Mouse (Mus musculus) neural tube, embryonic 15.5 days (tissue): ENCODE data around the gene Galnt9. TPM values are rescaled to one million over a fixed set of nuclear protein-coding genes. Genes with fewer than 3 reads are reported as not detected.

ENCODE experiments used
- ATAC-seq: fragments of 200-750 bp; cut with Nextera tagmentation; 2 replicates; pipeline ENCODE4 v1.8.0; 2017; ENCODE audit warnings: mild to moderate bottlenecking, moderate TSS enrichment, moderate library complexity; ENCODE audit not compliant: low FRiP score
- H3K27ac ChIP-seq: fragments of 300-500 bp; sonication (generic); replicated peaks from 2 replicates; pipeline ENCODE4 v1.5.1; 2015; ENCODE audit warnings: mild to moderate bottlenecking, inconsistent platforms
- H3K27me3 ChIP-seq: fragments of 300-500 bp; sonication (generic); replicated peaks from 2 replicates; pipeline ENCODE4 v1.6.1; 2015; ENCODE audit warnings: inconsistent platforms
- H3K36me3 ChIP-seq: fragments of 300-500 bp; sonication (generic); 2 replicates; pipeline ENCODE4 v1.6.1; 2015; ENCODE audit warnings: inconsistent platforms
- H3K4me1 ChIP-seq: fragments of 300-500 bp; sonication (generic); 2 replicates; pipeline ENCODE4 v1.6.1; 2015; ENCODE audit warnings: inconsistent platforms
- H3K4me2 ChIP-seq: fragments of 300-500 bp; sonication (generic); 2 replicates; pipeline ENCODE4 v1.6.1; 2015; ENCODE audit warnings: inconsistent platforms, mild to moderate bottlenecking, moderate library complexity
- H3K4me3 ChIP-seq: fragments of 300-500 bp; sonication (generic); replicated peaks from 2 replicates; pipeline ENCODE4 v1.5.1; 2015; ENCODE audit warnings: mild to moderate bottlenecking, inconsistent platforms
- H3K9ac ChIP-seq: fragments of 300-500 bp; sonication (generic); replicated peaks from 2 replicates; pipeline ENCODE4 v1.6.1; 2015; ENCODE audit warnings: mild to moderate bottlenecking, inconsistent platforms
- H3K9me3 ChIP-seq: fragments of 300-500 bp; sonication (generic); replicated peaks from 2 replicates; pipeline ENCODE4 v1.6.1; 2016; ENCODE audit warnings: inconsistent platforms
- WGBS: fragments of 180-500 bp; shearing (Covaris S2); methylation state at CpG from one replicate; pipeline ENCODE4 v1.1.7; 2015; ENCODE audit warnings: mixed read lengths; 5-methylcytosine and 5-hydroxymethylcytosine counted together
- polyA plus RNA-seq: library from polyadenylated mRNA; unstranded; fragments of >200 nt; fragmentation: Nextera tagmentation; extraction: Ambion mirVana; gene quantifications from 2 replicates; pipeline ENCODE4 v1.2.1, GENCODE M21; 2015

The Galnt9 gene
- polyA plus RNA-seq, 1 experiment from 2014 or later: 23.3 TPM

- Histone ChIP-seq H3K27me3 (no peaks in the 10 kb centered on the region), H3K27ac (no peak overlapping the region), H3K36me3 (no peaks in the 10 kb centered on the region), H3K9me3 (no peaks in the 10 kb centered on the region), H3K9ac (no peak overlapping the region), H3K4me3 (no peak overlapping the region), H3K4me2 (no peak overlapping the region), H3K4me1 (0 out of 2 replicates have a peak, but pooled peaks cover 6% of the 10 kb centered on the region)
- WGBS: 88% methylated on average over 4 of the region's 4 CpGs
- no peak for ATAC-seq
These were observed 30.4 kb upstream of the Galnt9 start for GRCm38 (mm10) chr5:110513791-110514190.

- Histone ChIP-seq H3K4me1 (0 out of 2 replicates have a peak, but pooled peaks cover 6% of the 10 kb centered on the region), H3K4me3 (no peak overlapping the region), H3K9me3 (no peaks in the 10 kb centered on the region), H3K9ac (no peak overlapping the region), H3K27me3 (no peaks in the 10 kb centered on the region), H3K36me3 (no peaks in the 10 kb centered on the region), H3K27ac (no peak overlapping the region), H3K4me2 (no peak overlapping the region)
- WGBS: 88% methylated on average over 3 of the region's 3 CpGs
- no peak for ATAC-seq
These were observed 29.5 kb upstream of the Galnt9 start for GRCm38 (mm10) chr5:110514694-110515093.

GRCm38 (mm10) chr5:110516390-110516789, 27.8 kb upstream of the Galnt9 start:
- no peak overlapping the region for H3K4me3 ChIP-seq
- H3K4me1 ChIP-seq: 0 out of 2 replicates have a peak, but pooled peaks cover 6% of the 10 kb centered on the region
- H3K9me3 ChIP-seq: no peaks in the 10 kb centered on the region
- H3K36me3 ChIP-seq: no peaks in the 10 kb centered on the region
- no peak for ATAC-seq
- no peak overlapping the region for H3K27ac ChIP-seq
- H3K27me3 ChIP-seq: no peaks in the 10 kb centered on the region
- no peak overlapping the region for H3K9ac ChIP-seq
- 82% methylated on average over 4 of the region's 4 CpGs for WGBS
- no peak overlapping the region for H3K4me2 ChIP-seq

DNA sequence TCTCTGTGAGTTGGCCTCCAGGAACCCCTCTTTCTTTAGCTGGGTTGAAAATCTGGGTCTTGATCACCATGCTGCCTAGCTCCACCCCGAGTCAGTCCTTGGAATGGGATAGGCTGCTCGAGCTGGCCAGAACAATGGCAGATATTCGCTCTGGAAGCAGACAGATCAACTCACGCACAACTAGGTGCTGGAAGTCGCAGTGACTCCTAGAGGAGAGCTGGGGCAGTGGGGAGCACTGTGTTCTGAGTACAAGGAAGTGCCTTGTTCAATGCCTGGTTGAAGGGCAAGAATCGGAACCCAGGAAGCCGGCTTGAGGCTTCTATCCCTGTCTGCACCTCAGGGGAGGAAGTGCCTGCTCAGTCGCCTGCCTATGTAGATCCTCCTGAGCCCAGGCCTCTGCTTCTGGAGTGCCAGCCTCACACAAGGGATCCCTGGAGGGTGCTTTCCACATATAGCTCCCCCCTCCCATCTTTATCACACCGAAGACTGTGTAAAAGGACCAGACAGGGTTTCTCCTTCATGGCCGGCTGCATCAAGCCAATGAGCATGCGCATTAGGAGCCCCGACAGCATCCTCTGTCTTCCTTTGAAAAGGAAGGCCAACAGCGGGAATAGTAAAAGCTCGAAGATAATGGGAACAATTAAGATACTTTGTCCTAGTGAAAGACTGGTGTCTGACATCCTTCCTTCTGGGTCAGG, 25.9 kb upstream of the Galnt9 start:
- peak; percentile 41; the same call in 1 of the 2 replicates for ATAC-seq
- peak overlapping the region; percentile 25 for H3K4me2 ChIP-seq
- 24% methylated on average over 14 of the region's 14 CpGs for WGBS
- H3K4me1 ChIP-seq: 0 out of 2 replicates have a peak, but pooled peaks cover 6% of the 10 kb centered on the region
- H3K9ac ChIP-seq: no peak overlapping the region
- H3K36me3 ChIP-seq: no peaks in the 10 kb centered on the region
- peak overlapping the region; percentile 19; the same call in 1 of the 2 replicates for H3K27ac ChIP-seq
- H3K9me3 ChIP-seq: no peaks in the 10 kb centered on the region
- no peak overlapping the region for H3K4me3 ChIP-seq
- no peaks in the 10 kb centered on the region for H3K27me3 ChIP-seq

DNA sequence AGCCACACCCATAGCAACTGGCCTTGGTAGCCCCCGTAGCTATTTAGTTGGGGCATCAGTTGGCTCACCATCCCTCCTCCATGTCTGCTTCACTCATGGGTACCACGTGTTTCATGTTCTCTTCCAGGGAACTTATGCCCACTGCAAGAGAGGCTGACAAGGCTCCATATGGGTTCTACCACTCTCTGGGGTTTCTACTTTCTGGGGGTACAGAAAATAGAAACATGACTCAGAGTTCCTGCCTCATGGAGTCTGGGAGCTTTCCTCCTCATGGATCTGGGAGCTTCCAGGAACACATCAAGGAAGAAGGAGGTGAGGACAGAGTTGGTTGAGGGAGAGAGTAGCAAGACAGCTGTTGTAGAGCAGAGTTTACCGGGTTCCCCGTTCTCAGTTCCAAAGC, 23.2 kb upstream of the Galnt9 start:
- Histone ChIP-seq H3K36me3 (no peaks in the 10 kb centered on the region), H3K4me3 (no peak overlapping the region), H3K9ac (no peak overlapping the region), H3K27ac (no peak overlapping the region), H3K9me3 (no peaks in the 10 kb centered on the region), H3K4me2 (no peak overlapping the region), H3K4me1 (0 out of 2 replicates have a peak, but pooled peaks cover 6% of the 10 kb centered on the region), H3K27me3 (no peaks in the 10 kb centered on the region)
- 89% methylated on average over 4 of the region's 4 CpGs for WGBS
- ATAC-seq: no peak

DNA sequence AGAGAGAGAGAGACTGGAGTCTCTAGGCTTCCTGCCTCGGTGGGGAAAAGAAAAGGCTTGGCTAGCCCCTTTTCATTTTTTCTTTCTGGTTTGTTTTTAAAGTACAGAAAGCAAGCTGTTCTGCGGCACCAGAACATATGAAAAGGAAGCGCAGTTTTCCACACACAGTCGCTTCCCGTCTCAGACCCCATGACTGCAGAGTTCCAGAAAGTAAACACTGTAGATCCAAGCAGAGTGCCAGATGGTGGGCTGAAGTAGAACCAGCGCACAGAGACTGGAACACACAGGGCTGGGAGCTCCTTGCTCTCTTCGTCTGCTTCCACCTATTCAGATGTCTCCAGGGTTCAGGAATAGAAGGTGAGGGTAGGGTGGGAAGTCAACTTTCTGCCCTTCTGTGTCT, 22.3 kb upstream of the Galnt9 start:
- H3K4me3 ChIP-seq: no peak overlapping the region
- H3K9me3 ChIP-seq: no peaks in the 10 kb centered on the region
- H3K4me2 ChIP-seq: no peak overlapping the region
- no peak overlapping the region for H3K27ac ChIP-seq
- no peak for ATAC-seq
- H3K9ac ChIP-seq: no peak overlapping the region
- H3K27me3 ChIP-seq: no peaks in the 10 kb centered on the region
- 77% methylated on average over 7 of the region's 7 CpGs for WGBS
- 0 out of 2 replicates have a peak, but pooled peaks cover 6% of the 10 kb centered on the region for H3K4me1 ChIP-seq
- H3K36me3 ChIP-seq: no peaks in the 10 kb centered on the region

GRCm38 (mm10) chr5:110523296-110523695, 20.9 kb upstream of the Galnt9 start:
- Histone ChIP-seq H3K27me3 (no peaks in the 10 kb centered on the region), H3K9ac (no peak overlapping the region), H3K36me3 (no peaks in the 10 kb centered on the region), H3K4me3 (no peak overlapping the region), H3K9me3 (no peaks in the 10 kb centered on the region), H3K4me2 (no peak overlapping the region), H3K4me1 (0 out of 2 replicates have a peak, but pooled peaks cover 4% of the 10 kb centered on the region), H3K27ac (no peak overlapping the region)
- no peak for ATAC-seq
- WGBS: 79% methylated on average over 4 of the region's 4 CpGs

DNA sequence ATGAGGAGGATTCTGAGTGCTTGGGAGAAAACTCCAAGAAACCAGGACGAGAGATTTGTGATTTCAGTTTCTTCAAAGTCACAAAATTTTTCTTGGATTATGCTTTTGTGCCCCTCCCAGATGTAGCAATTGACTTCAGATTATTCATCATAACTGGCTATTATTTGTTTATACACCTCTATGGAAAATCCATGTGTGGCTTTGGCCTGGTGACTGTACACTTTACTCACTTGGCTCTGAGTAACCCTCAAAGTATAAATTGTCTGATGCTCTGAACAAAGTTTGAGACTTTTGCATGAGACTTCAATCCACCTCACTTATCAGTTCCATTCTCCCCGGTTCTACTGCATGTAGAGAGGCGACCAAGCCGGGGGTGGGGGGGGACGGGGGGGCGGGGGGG, 18.5 kb upstream of the Galnt9 start:
- ATAC-seq: no peak
- 81% methylated on average over 6 of the region's 6 CpGs for WGBS

GRCm38 (mm10) chr5:110526556-110526955, 17.6 kb upstream of the Galnt9 start:
- H3K27ac ChIP-seq: 0 out of 2 replicates have a peak overlapping the region, but pooled peaks have one; percentile 33
- ATAC-seq: no peak
- 74% methylated on average over 4 of the region's 4 CpGs for WGBS
- H3K36me3 ChIP-seq: no peaks in the 10 kb centered on the region
- no peaks in the 10 kb centered on the region for H3K4me1 ChIP-seq
- H3K9ac ChIP-seq: no peak overlapping the region
- no peaks in the 10 kb centered on the region for H3K9me3 ChIP-seq
- H3K4me3 ChIP-seq: no peak overlapping the region
- H3K27me3 ChIP-seq: no peaks in the 10 kb centered on the region
- H3K4me2 ChIP-seq: no peak overlapping the region

More for the DNA sequence above, 18.5 kb upstream of the Galnt9 start:
- Histone ChIP-seq H3K4me3 (no peak overlapping the region), H3K4me2 (no peak overlapping the region), H3K9ac (no peak overlapping the region), H3K27ac (no peak overlapping the region), H3K4me1 (no peaks in the 10 kb centered on the region), H3K36me3 (no peaks in the 10 kb centered on the region), H3K27me3 (no peaks in the 10 kb centered on the region), H3K9me3 (no peaks in the 10 kb centered on the region)

DNA sequence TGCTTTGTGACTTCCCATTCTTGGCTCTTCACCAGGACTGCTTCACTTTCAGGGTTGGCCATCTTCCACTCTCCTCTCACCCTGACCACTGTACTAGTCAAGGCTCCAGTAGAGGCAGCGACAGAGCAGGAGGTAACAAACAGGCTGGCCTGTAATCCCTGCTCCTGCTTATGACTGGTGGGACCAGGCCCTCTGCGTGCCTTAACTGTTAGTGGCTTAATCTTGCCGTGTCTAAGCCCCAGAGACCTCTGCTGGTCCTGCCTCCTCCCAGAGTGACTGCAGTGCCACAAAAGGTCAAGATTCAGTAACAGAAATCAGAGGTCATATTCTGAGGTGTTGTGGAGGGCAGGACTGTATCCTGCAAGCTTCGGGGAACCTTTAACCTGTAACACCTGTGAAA, 13.1 kb upstream of the Galnt9 start:
- Histone ChIP-seq H3K4me1 (peaks cover 4% of the 10 kb centered on the region; the same call in 1 of the 2 replicates), H3K9ac (no peak overlapping the region), H3K4me2 (no peak overlapping the region), H3K27ac (no peak overlapping the region), H3K27me3 (no peaks in the 10 kb centered on the region), H3K4me3 (no peak overlapping the region), H3K36me3 (no peaks in the 10 kb centered on the region), H3K9me3 (no peaks in the 10 kb centered on the region)
- 78% methylated on average over 4 of the region's 4 CpGs for WGBS
- no peak for ATAC-seq

- no peaks in the 10 kb centered on the region for H3K27me3 ChIP-seq
- WGBS: 82% methylated on average over 1 of the region's 1 CpGs
- no peak overlapping the region for H3K4me2 ChIP-seq
These were observed 9.8 kb upstream of the Galnt9 start for GRCm38 (mm10) chr5:110534402-110534801.

GRCm38 (mm10) chr5:110535964-110536363, 8.2 kb upstream of the Galnt9 start:
- Histone ChIP-seq H3K9me3 (no peaks in the 10 kb centered on the region), H3K4me3 (no peak overlapping the region), H3K27ac (0 out of 2 replicates have a peak overlapping the region, but pooled peaks have one; percentile 30), H3K4me2 (no peak overlapping the region), H3K27me3 (no peaks in the 10 kb centered on the region; the same call in 1 of the 2 replicates), H3K9ac (no peak overlapping the region), H3K36me3 (no peaks in the 10 kb centered on the region), H3K4me1 (peaks cover 10% of the 10 kb centered on the region; the same call in 1 of the 2 replicates)
- WGBS: 40% methylated on average over 8 of the region's 8 CpGs
- peak; percentile 72; the same call in 1 of the 2 replicates for ATAC-seq

More at GRCm38 (mm10) chr5:110534402-110534801, 9.8 kb upstream of the Galnt9 start:
- Histone ChIP-seq H3K9ac (no peak overlapping the region), H3K36me3 (no peaks in the 10 kb centered on the region), H3K27ac (no peak overlapping the region), H3K4me1 (peaks cover 10% of the 10 kb centered on the region; the same call in 1 of the 2 replicates), H3K4me3 (no peak overlapping the region), H3K9me3 (no peaks in the 10 kb centered on the region)
- ATAC-seq: no peak
